Mouse (Mus musculus): ENCODE measurements around the gene Tbc1d7.

- no peak for TF ChIP-seq CTCF (conservative IDR thresholded peaks at IDR 0.05; ENCODE audit: low read length)
- no peak for TF ChIP-seq NANOG (IDR thresholded peaks at IDR 0.05; ENCODE audit: borderline replicate concordance, low read length)
These were observed 34.9 kb upstream of the Tbc1d7 start for GRCm38 (mm10) chr13:43206118-43206683.
